Mouse (Mus musculus) small intestine, adult 2 months (tissue): Measurements from ENCODE around the gene Pdcd6ip.

Experiments
- CTCF ChIP-seq: fragments of 200-500 bp; IDR thresholded peaks from 2 replicates; pipeline ENCODE4 v1.5.1; 2012; ENCODE audit warnings: low read depth, mild to moderate bottlenecking, control low read depth, inconsistent platforms, low read length, moderate library complexity, mixed read lengths; ENCODE audit not compliant: insufficient replicate concordance, insufficient read length; ENCODE audit errors: extremely low read depth
- POLR2A ChIP-seq: fragments of 200-500 bp; IDR thresholded peaks from 2 replicates; pipeline ENCODE4 v1.6.1; 2012; ENCODE audit warnings: low read depth, mild to moderate bottlenecking, control low read depth, inconsistent platforms, low read length, moderate library complexity

DNA sequence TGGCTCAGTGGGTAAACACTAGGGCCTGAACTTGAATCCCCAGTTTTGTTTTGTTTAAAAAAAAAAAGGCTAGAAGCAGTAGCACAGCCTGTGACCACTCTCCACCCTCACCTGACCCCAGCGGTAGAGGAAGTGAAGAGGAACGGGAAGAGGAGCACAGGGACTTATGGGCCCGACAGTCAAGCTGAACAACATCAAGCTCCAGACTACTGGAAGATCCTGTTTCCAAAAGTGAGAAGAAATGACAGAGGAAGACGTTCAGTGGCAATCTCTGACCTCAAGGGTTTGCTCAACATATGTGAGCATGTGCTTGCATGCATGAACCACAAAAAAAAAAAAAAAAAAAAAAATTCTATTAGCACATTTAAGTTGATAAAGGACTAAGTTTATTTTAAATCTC, 44.6 kb downstream of the Pdcd6ip start:
- no peak for TF ChIP-seq POLR2A
- TF ChIP-seq CTCF = no peak
